Mouse (Mus musculus) ES-Bruce4 (cell line): ENCODE data around the gene Zfp61. TPM values are rescaled to one million over a fixed set of nuclear protein-coding genes. Genes with fewer than 3 reads are reported as not detected.

Source experiments
- H3K27ac ChIP-seq: 2 replicates; pipeline ENCODE4 v1.5.1; 2012; ENCODE audit warnings: low read length, inconsistent platforms; ENCODE audit not compliant: insufficient read depth
- H3K27me3 ChIP-seq: 2 replicates; pipeline ENCODE4 v1.6.1; 2012; ENCODE audit warnings: mild to moderate bottlenecking, low read length, inconsistent platforms; ENCODE audit not compliant: control insufficient read depth, poor library complexity, insufficient read depth, severe bottlenecking
- H3K36me3 ChIP-seq: 2 replicates; pipeline ENCODE4 v1.6.1; 2012; ENCODE audit warnings: inconsistent platforms, mild to moderate bottlenecking, low read length, moderate library complexity; ENCODE audit not compliant: control insufficient read depth, poor library complexity, insufficient read depth, severe bottlenecking
- H3K4me1 ChIP-seq: one replicate; pipeline ENCODE4 v1.8.1; 2011; ENCODE audit warnings: low read length; ENCODE audit not compliant: control insufficient read depth, insufficient read depth
- H3K4me3 ChIP-seq: 2 replicates; pipeline ENCODE4 v1.5.1; 2011; ENCODE audit warnings: low read depth, mild to moderate bottlenecking, low read length
- H3K9ac ChIP-seq: 2 replicates; pipeline ENCODE4 v1.6.1; 2012; ENCODE audit warnings: low read depth, mild to moderate bottlenecking, inconsistent platforms; ENCODE audit not compliant: poor library complexity, severe bottlenecking
- H3K9me3 ChIP-seq: replicated peaks from 2 replicates; pipeline ENCODE4 v1.6.1; 2012; ENCODE audit warnings: mild to moderate bottlenecking, low read length, inconsistent platforms; ENCODE audit not compliant: control insufficient read depth, poor library complexity, insufficient read depth, severe bottlenecking
- CTCF ChIP-seq: IDR thresholded peaks from one replicate; pipeline ENCODE4 v1.8.1; 2011; ENCODE audit warnings: low read depth, low read length
- EP300 ChIP-seq: IDR thresholded peaks from 2 replicates; pipeline ENCODE4 v1.6.1; 2011; ENCODE audit warnings: low read depth, low read length; ENCODE audit not compliant: insufficient read depth
- POLR2A ChIP-seq: IDR thresholded peaks from one replicate; pipeline ENCODE4 v1.8.1; 2011; ENCODE audit warnings: low read length; ENCODE audit not compliant: insufficient read depth
- polyA plus RNA-seq: library from polyadenylated mRNA; stranded (reverse); fragments of >200 nt; gene quantifications from 2 replicates; pipeline ENCODE4 v1.2.4, GENCODE M21; 2011; ENCODE audit warnings: low read depth; ENCODE audit not compliant: missing spikeins, insufficient read depth, insufficient read length

The Zfp61 gene
- polyA plus RNA-seq, 1 experiment, result 5.6 TPM

- Histone ChIP-seq H3K27ac (no peak overlapping the region), H3K9ac (no peak overlapping the region), H3K9me3 (no peaks in the 10 kb centered on the region), H3K27me3 (no peaks in the 10 kb centered on the region), H3K4me1 (no peaks in the 10 kb centered on the region), H3K4me3 (no peak overlapping the region), H3K36me3 (no peaks in the 10 kb centered on the region)
- no peak for TF ChIP-seq POLR2A
- no peak for TF ChIP-seq CTCF
- no peak for TF ChIP-seq EP300
Measured at GRCm38 (mm10) chr7:24260000-24260312, 41.1 kb downstream of the Zfp61 start.

GRCm38 (mm10) chr7:24259306-24259999 is 41.6 kb downstream of the Zfp61 start:
- H3K4me1 ChIP-seq, result no peaks in the 10 kb centered on the region
- H3K9me3 ChIP-seq, result no peaks in the 10 kb centered on the region
- no peak overlapping the region for H3K27ac ChIP-seq
- H3K9ac ChIP-seq, result no peak overlapping the region
- H3K36me3 ChIP-seq, result no peaks in the 10 kb centered on the region
- TF ChIP-seq POLR2A (no peak), EP300 (no peak), CTCF (no peak)
- no peaks in the 10 kb centered on the region for H3K27me3 ChIP-seq
- H3K4me3 ChIP-seq, result no peak overlapping the region

GRCm38 (mm10) chr7:24254633-24255474 is 46.2 kb downstream of the Zfp61 start, which contains the start of gene Zfp108:
Gene Zfp108, plus strand, starts transcription at chr7:24254794.
- H3K9ac ChIP-seq, result peak within 1 kb of the TSS; percentile 10; the same call in 1 of the 2 replicates
- H3K4me1 ChIP-seq, result no peaks in the 10 kb centered on the region
- H3K27ac ChIP-seq, result no peak within 1 kb of the TSS; the same call in 1 of the 2 replicates
- no peaks in the 10 kb centered on the region for H3K27me3 ChIP-seq
- H3K36me3 ChIP-seq, result no peaks in the 10 kb centered on the region
- H3K4me3 ChIP-seq, result peak within 1 kb of the TSS; percentile 95
- TF ChIP-seq EP300 (no peak), POLR2A (no peak), CTCF (no peak)
- H3K9me3 ChIP-seq, result peaks cover 26% of the 10 kb centered on the region

- Histone ChIP-seq H3K36me3 (no peaks in the 10 kb centered on the region), H3K9me3 (peaks cover 29% of the 10 kb centered on the region), H3K4me3 (no peak overlapping the region), H3K27me3 (no peaks in the 10 kb centered on the region), H3K4me1 (no peaks in the 10 kb centered on the region), H3K9ac (0 out of 2 replicates have a peak overlapping the region, but pooled peaks have one; percentile 10), H3K27ac (no peak overlapping the region; the same call in 1 of the 2 replicates)
- TF ChIP-seq CTCF (no peak), EP300 (no peak), POLR2A (no peak)
Measured at GRCm38 (mm10) chr7:24253779-24254615, 47.0 kb downstream of the Zfp61 start.

Other genes with a start within 250 kb of the Zfp61 start
- gene Vmn1r183, start 248.0 kb downstream of the Zfp61 start, polyA plus RNA-seq, result not detected in 2 replicates
- gene Zfp180, start 219.3 kb downstream of the Zfp61 start, polyA plus RNA-seq, result 16.9 and 18.2 TPM in 2 replicates
- 1.3 and 1.4 TPM in 2 replicates for gene Zfp112, start 188.9 kb downstream of the Zfp61 start, polyA plus RNA-seq
- 3.9 and 4.6 TPM in 2 replicates for gene Zfp235, start 167.1 kb downstream of the Zfp61 start, polyA plus RNA-seq
- 0.84 and 1.9 TPM in 2 replicates for gene Zfp114, start 126.2 kb downstream of the Zfp61 start, polyA plus RNA-seq
- 7.9 and 8.9 TPM in 2 replicates for gene Zfp111, start 89.8 kb downstream of the Zfp61 start, polyA plus RNA-seq
- 3.9 and 4.5 TPM in 2 replicates for gene Zfp109, start 63.7 kb downstream of the Zfp61 start, polyA plus RNA-seq
- gene Zfp108, start 46.4 kb downstream of the Zfp61 start, polyA plus RNA-seq, result 0.36 TPM in 1 of 2 replicates, not detected in the other
- gene Zfp93, start 30.8 kb downstream of the Zfp61 start, polyA plus RNA-seq, result 8.5 and 14.3 TPM in 2 replicates
- 4.7 and 5.3 TPM in 2 replicates for gene Zfp94, start 15.4 kb upstream of the Zfp61 start, polyA plus RNA-seq
- gene Tescl, start 32.7 kb upstream of the Zfp61 start, polyA plus RNA-seq, result not detected in 2 replicates
- gene Lypd5, start 48.0 kb upstream of the Zfp61 start, polyA plus RNA-seq, result not detected in 2 replicates
- gene Kcnn4, start 69.0 kb upstream of the Zfp61 start, polyA plus RNA-seq, result 1.4 and 1.8 TPM in 2 replicates
- 25.5 and 37.9 TPM in 2 replicates for gene Smg9, start 98.4 kb upstream of the Zfp61 start, polyA plus RNA-seq
- gene Irgc1, start 151.1 kb upstream of the Zfp61 start, polyA plus RNA-seq, result not detected in 2 replicates
- gene Plaur, start 161.3 kb upstream of the Zfp61 start, polyA plus RNA-seq, result 29.5 and 38.0 TPM in 2 replicates
- gene Cadm4, start 180.8 kb upstream of the Zfp61 start, polyA plus RNA-seq, result 10.4 and 12.2 TPM in 2 replicates
- 12.3 and 13.1 TPM in 2 replicates for gene Zfp428, start 205.8 kb upstream of the Zfp61 start, polyA plus RNA-seq
- not detected in 2 replicates for gene AC161166.1, start 211.2 kb upstream of the Zfp61 start, polyA plus RNA-seq
- 7.2 and 8.2 TPM in 2 replicates for gene Irgq, start 229.5 kb upstream of the Zfp61 start, polyA plus RNA-seq
- gene Pinlyp, start 244.9 kb upstream of the Zfp61 start, polyA plus RNA-seq, result 1.1 TPM in 1 of 2 replicates, not detected in the other
- gene Xrcc1, start 245.1 kb upstream of the Zfp61 start, polyA plus RNA-seq, result 84.8 and 85.8 TPM in 2 replicates